Mouse (Mus musculus) ZHBTc4 (cell line): ENCODE results near the gene Tmem248.

Experiments used
- DNase-seq: peaks from one replicate; pipeline ENCODE4 v3.0.0-alpha.2; 2011; ENCODE audit warnings: low read depth, low spot score

The Tmem248 gene

GRCm38 (mm10) chr5:130255799-130256525 is 39.1 kb downstream of the Tmem248 start:
- DNase-seq = peak; percentile 28

- peak; percentile 98 for DNase-seq
These were observed 39.9 kb downstream of the Tmem248 start for GRCm38 (mm10) chr5:130256678-130257271.

GRCm38 (mm10) chr5:130257303-130257702 is 40.4 kb downstream of the Tmem248 start:
- DNase-seq = no peak

GRCm38 (mm10) chr5:130263454-130263853 is 46.6 kb downstream of the Tmem248 start:
- no peak for DNase-seq

GRCm38 (mm10) chr5:130264433-130265005 is 47.6 kb downstream of the Tmem248 start:
- DNase-seq = no peak

GRCm38 (mm10) chr5:130266651-130267050 is 49.8 kb downstream of the Tmem248 start:
- peak; percentile 92 for DNase-seq

GRCm38 (mm10) chr5:130267316-130267715 is 50.4 kb downstream of the Tmem248 start:
- peak; percentile 75 for DNase-seq

- no peak for DNase-seq
These were observed 52.1 kb downstream of the Tmem248 start for GRCm38 (mm10) chr5:130268976-130269375.

GRCm38 (mm10) chr5:130272344-130272743 is 55.5 kb downstream of the Tmem248 start:
- DNase-seq = peak; percentile 53

GRCm38 (mm10) chr5:130273046-130273445 is 56.2 kb downstream of the Tmem248 start:
- no peak for DNase-seq

GRCm38 (mm10) chr5:130275509-130275908 is 58.6 kb downstream of the Tmem248 start:
- DNase-seq = peak; percentile 53

GRCm38 (mm10) chr5:130278011-130278472 is 61.2 kb downstream of the Tmem248 start:
- no peak for DNase-seq

GRCm38 (mm10) chr5:130283079-130283732 is 66.3 kb downstream of the Tmem248 start:
- no peak for DNase-seq

GRCm38 (mm10) chr5:130288106-130288505 is 71.2 kb downstream of the Tmem248 start:
- DNase-seq = peak; percentile 54

- peak; percentile 65 for DNase-seq
These were observed 73.4 kb downstream of the Tmem248 start for GRCm38 (mm10) chr5:130290242-130290641.

- no peak for DNase-seq
These were observed 73.9 kb downstream of the Tmem248 start for GRCm38 (mm10) chr5:130290775-130291174.

GRCm38 (mm10) chr5:130292976-130293375 is 76.1 kb downstream of the Tmem248 start:
- DNase-seq = no peak
